Mouse (Mus musculus): Measurements from ENCODE around the gene Cplx3. TPM values are rescaled to one million over a fixed set of nuclear protein-coding genes. Genes with fewer than 3 reads are reported as not detected.
A peak's percentile ranks its signal among the peaks of the same experiment; 100 is the strongest.

The Cplx3 gene
- not detected in 2 replicates for polyA plus RNA-seq (2015; fragmentation: Nextera tagmentation; extraction: Ambion mirVana)

- Histone ChIP-seq H3K4me2 (ENCODE audit: low read depth, low read length) (no peak within 1 kb of the TSS), H3K9me3 (ENCODE audit: low read length) (no peaks in the 10 kb centered on the region), H3K27ac (ENCODE audit: low read depth) (no peak within 1 kb of the TSS), H3K4me3 (ENCODE audit: low read depth, low read length) (no peak within 1 kb of the TSS), H3K27me3 (ENCODE audit: insufficient read depth, low read length) (peaks cover 34% of the 10 kb centered on the region), H3K9ac (replicated peaks) (no peak within 1 kb of the TSS), H3K36me3 (replicated peaks; ENCODE audit: insufficient read depth, low read length) (no peaks in the 10 kb centered on the region), H3K4me1 (ENCODE audit: insufficient read depth) (peaks cover 5% of the 10 kb centered on the region; the same call in 1 of the 2 replicates)
- WGBS (ENCODE audit: insufficient replicate concordance), result 7% methylated on average over 24 of the region's 24 CpGs
- DNase-seq, result peak; percentile 71
- ATAC-seq, result peak; percentile 45
- TF ChIP-seq EP300 (IDR thresholded peaks at IDR 0.05; ENCODE audit: low read depth), result no peak
- TF ChIP-seq CTCF (IDR thresholded peaks at IDR 0.05; ENCODE audit: low read depth), result no peak
These were observed at the start of gene Cplx3 for GRCm38 (mm10) chr9:57606139-57606851. Cplx3 (minus strand) TSS chr9:57606281.

DNA sequence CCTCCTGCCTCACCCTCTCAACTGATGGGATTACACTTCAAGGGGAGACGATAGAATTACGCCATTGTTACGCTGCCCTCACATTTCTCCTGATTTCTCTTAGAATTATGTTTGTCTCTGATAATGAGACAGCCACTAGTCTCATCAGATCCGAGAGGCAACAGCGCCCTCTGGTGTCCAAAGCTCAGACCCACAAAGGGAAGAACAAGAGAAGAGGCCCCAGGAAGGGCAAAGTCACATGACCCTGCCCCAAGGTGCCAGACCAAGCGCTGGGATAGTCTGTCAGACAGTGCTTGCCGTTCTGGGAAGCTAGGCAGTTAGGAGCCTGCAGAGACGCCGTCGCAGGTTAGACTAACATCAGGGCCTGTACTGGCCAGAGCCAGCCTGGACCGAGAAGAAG is 49.7 kb upstream of the Cplx3 start:
- no peak for TF ChIP-seq EP300 (IDR thresholded peaks at IDR 0.05; ENCODE audit: low read depth)
- peak; percentile 98 for TF ChIP-seq CTCF (IDR thresholded peaks at IDR 0.05; ENCODE audit: low read depth)
- Histone ChIP-seq H3K36me3 (replicated peaks; ENCODE audit: insufficient read depth, low read length) (no peaks in the 10 kb centered on the region), H3K4me1 (ENCODE audit: insufficient read depth) (peaks cover 14% of the 10 kb centered on the region), H3K4me2 (ENCODE audit: low read depth, low read length) (peak overlapping the region; percentile 14; the same call in 1 of the 2 replicates), H3K27ac (ENCODE audit: low read depth) (no peak overlapping the region), H3K9me3 (ENCODE audit: low read length) (no peaks in the 10 kb centered on the region), H3K4me3 (ENCODE audit: low read depth, low read length) (no peak overlapping the region), H3K9ac (replicated peaks) (no peak overlapping the region), H3K27me3 (ENCODE audit: insufficient read depth, low read length) (no peaks in the 10 kb centered on the region)
- 4% methylated on average over 11 of the region's 11 CpGs for WGBS (ENCODE audit: insufficient replicate concordance)
- ATAC-seq (peak; percentile 69), DNase-seq (peak; percentile 95)

DNA sequence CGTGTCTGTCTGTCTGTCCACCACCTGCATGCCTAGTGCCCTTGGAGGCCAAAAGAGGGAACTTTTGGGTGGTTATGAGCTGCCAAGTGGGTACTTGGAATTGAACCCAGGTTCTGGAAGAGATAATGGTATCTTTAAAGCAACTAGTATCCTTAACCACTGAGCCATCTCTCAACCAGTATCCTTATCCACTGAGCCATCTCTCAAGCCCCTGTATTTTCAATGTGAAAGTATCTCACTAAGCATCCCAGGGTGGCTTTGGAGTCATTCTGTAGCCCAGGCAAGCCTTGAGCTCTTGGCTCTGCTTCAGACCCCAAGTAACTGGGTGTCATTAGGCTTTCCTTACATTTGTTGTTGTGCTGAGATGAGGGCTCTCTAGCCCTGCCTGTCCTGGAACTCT is 48.9 kb upstream of the Cplx3 start:
- no peak for ATAC-seq

GRCm38 (mm10) chr9:57653283-57653682 is 47.2 kb upstream of the Cplx3 start, which contains the start of gene Csk:
Csk (minus strand) TSS chr9:57653631.
- TF ChIP-seq CTCF (IDR thresholded peaks at IDR 0.05; ENCODE audit: low read depth) (no peak), EP300 (IDR thresholded peaks at IDR 0.05; ENCODE audit: low read depth) (no peak)
- Histone ChIP-seq H3K27me3 (ENCODE audit: insufficient read depth, low read length) (no peaks in the 10 kb centered on the region), H3K9ac (replicated peaks) (no peak within 1 kb of the TSS), H3K36me3 (replicated peaks; ENCODE audit: insufficient read depth, low read length) (no peaks in the 10 kb centered on the region), H3K9me3 (ENCODE audit: low read length) (no peaks in the 10 kb centered on the region), H3K27ac (ENCODE audit: low read depth) (peak within 1 kb of the TSS; percentile 64; the same call in 1 of the 2 replicates), H3K4me3 (ENCODE audit: low read depth, low read length) (no peak within 1 kb of the TSS), H3K4me2 (ENCODE audit: low read depth, low read length) (no peak within 1 kb of the TSS), H3K4me1 (ENCODE audit: insufficient read depth) (peaks cover 24% of the 10 kb centered on the region)
- WGBS (ENCODE audit: insufficient replicate concordance), result 69% methylated on average over 5 of the region's 5 CpGs
- no peak for DNase-seq
- no peak for ATAC-seq

More for the DNA sequence above, 48.9 kb upstream of the Cplx3 start:
- WGBS (ENCODE audit: insufficient replicate concordance), result 88% methylated on average over 1 of the region's 1 CpGs
- Histone ChIP-seq H3K27ac (ENCODE audit: low read depth) (no peak overlapping the region), H3K4me1 (ENCODE audit: insufficient read depth) (peaks cover 19% of the 10 kb centered on the region), H3K9me3 (ENCODE audit: low read length) (no peaks in the 10 kb centered on the region), H3K36me3 (replicated peaks; ENCODE audit: insufficient read depth, low read length) (no peaks in the 10 kb centered on the region), H3K4me2 (ENCODE audit: low read depth, low read length) (no peak overlapping the region), H3K4me3 (ENCODE audit: low read depth, low read length) (no peak overlapping the region), H3K27me3 (ENCODE audit: insufficient read depth, low read length) (no peaks in the 10 kb centered on the region), H3K9ac (replicated peaks) (no peak overlapping the region)
- DNase-seq, result no peak
- TF ChIP-seq CTCF (IDR thresholded peaks at IDR 0.05; ENCODE audit: low read depth) (no peak), EP300 (IDR thresholded peaks at IDR 0.05; ENCODE audit: low read depth) (no peak)

DNA sequence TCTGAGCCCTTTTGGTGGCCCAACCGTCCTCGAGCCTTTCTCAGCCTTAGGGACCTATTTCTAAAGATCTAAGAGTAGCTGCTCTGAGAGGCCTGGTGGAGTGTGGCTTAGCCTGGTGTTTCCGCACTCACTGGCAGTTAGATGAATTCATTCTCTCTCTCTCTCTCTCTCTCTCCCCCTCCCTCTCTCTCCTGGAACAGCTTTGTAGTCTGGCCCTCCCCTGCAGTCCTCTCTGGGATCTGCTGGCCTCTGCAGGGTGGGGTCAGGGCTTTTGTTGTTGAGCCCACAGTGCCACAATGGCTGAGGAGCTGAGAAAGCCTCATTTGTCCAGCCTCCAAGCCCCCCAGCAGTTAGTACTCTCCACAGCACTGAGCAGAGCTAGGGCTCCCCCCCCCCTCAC is 46.8 kb upstream of the Cplx3 start:
- Histone ChIP-seq H3K27ac (ENCODE audit: low read depth) (peak overlapping the region; percentile 64; the same call in 1 of the 2 replicates), H3K4me1 (ENCODE audit: insufficient read depth) (peaks cover 24% of the 10 kb centered on the region), H3K36me3 (replicated peaks; ENCODE audit: insufficient read depth, low read length) (no peaks in the 10 kb centered on the region), H3K27me3 (ENCODE audit: insufficient read depth, low read length) (no peaks in the 10 kb centered on the region), H3K9me3 (ENCODE audit: low read length) (no peaks in the 10 kb centered on the region), H3K4me2 (ENCODE audit: low read depth, low read length) (no peak overlapping the region), H3K4me3 (ENCODE audit: low read depth, low read length) (no peak overlapping the region), H3K9ac (replicated peaks) (no peak overlapping the region)
- 73% methylated on average over 3 of the region's 3 CpGs for WGBS (ENCODE audit: insufficient replicate concordance)
- ATAC-seq (no peak), DNase-seq (no peak)
- TF ChIP-seq CTCF (IDR thresholded peaks at IDR 0.05; ENCODE audit: low read depth), result no peak
- TF ChIP-seq EP300 (IDR thresholded peaks at IDR 0.05; ENCODE audit: low read depth), result no peak

DNA sequence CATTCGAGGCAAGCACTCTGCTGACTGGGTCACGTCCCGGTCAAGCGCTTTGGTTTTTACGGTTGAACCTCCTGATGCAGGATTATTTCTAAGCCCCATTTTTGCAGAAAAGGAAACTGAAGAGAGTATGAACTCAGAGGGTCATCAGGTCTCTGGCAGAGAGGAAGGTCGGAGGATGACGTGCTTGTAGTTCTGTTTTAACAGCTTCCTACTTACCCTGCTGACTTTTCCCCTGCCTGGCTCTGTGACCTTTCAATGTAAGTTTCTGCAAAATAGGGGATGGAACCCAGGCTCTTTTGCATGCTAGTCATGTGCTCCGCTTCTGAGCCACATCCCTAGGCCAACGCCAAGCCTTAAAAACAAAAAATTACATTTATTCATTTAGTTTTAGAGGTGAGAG is 46.3 kb upstream of the Cplx3 start:
- no peaks in the 10 kb centered on the region for H3K36me3 ChIP-seq (replicated peaks; ENCODE audit: insufficient read depth, low read length)
- no peak overlapping the region for H3K9ac ChIP-seq (replicated peaks)
- TF ChIP-seq EP300 (IDR thresholded peaks at IDR 0.05; ENCODE audit: low read depth) (no peak), CTCF (IDR thresholded peaks at IDR 0.05; ENCODE audit: low read depth) (no peak)
- peak overlapping the region; percentile 64; the same call in 1 of the 2 replicates for H3K27ac ChIP-seq (ENCODE audit: low read depth)
- H3K4me2 ChIP-seq (ENCODE audit: low read depth, low read length), result no peak overlapping the region
- H3K4me3 ChIP-seq (ENCODE audit: low read depth, low read length), result no peak overlapping the region
- 62% methylated on average over 9 of the region's 9 CpGs for whole genome bisulfite sequencing (ENCODE audit: insufficient replicate concordance)
- no peaks in the 10 kb centered on the region for H3K27me3 ChIP-seq (ENCODE audit: insufficient read depth, low read length)
- no peaks in the 10 kb centered on the region for H3K9me3 ChIP-seq (ENCODE audit: low read length)
- ATAC-seq, result no peak
- DNase-seq, result no peak
- peaks cover 26% of the 10 kb centered on the region for H3K4me1 ChIP-seq (ENCODE audit: insufficient read depth)
